Mouse (Mus musculus) monocyte, adult 5-6 weeks (primary cell): ENCODE data around the gene Mthfr. TPM values are rescaled to one million over a fixed set of nuclear protein-coding genes. Genes with fewer than 3 reads are reported as not detected.

Experiments
- ATAC-seq: fragments of 153-309, 156-312 bp; replicated peaks from 2 replicates; pipeline ENCODE4 v1.8.0; 2017; ENCODE audit warnings: mild to moderate bottlenecking; ENCODE audit not compliant: low TSS enrichment, insufficient number of reproducible peaks, severe bottlenecking, poor library complexity, low FRiP score
- total RNA-seq: library from RNA; stranded (forward); fragments of 200-1000, 200-491, 200-594 nt; gene quantifications from 3 replicates; pipeline ENCODE4 v1.2.3, GENCODE M21; 2017

Mthfr gene
- total RNA-seq, 1 experiment from 2014 or later, result 8.7 TPM

- ATAC-seq, result no peak
Measured at GRCm38 (mm10) chr4:148058218-148058819, 19.4 kb downstream of the Mthfr start.

DNA sequence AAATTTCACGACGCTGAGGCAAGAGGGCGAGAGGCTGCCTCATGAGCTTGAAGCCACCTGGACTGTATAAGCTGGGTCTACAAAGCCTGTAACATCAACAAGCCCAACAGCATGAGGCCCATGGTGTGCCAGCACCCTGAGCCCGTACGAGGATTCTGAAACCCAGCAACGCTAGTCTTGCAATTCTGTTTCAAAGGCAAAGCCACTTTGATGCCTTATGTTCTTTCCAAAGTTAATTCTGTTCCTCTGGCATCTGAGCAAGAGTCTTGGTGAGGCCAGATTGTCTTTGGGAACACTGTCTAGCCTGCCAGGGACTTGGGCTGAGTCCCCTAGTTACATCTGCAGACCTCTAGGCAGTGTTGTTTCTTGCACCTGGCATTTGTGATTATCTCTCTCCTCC, 20.1 kb downstream of the Mthfr start:
- no peak for ATAC-seq

GRCm38 (mm10) chr4:148060120-148061085, 21.5 kb downstream of the Mthfr start:
- ATAC-seq, result 0 out of 2 replicates have a peak, but pooled peaks have one; percentile 29

GRCm38 (mm10) chr4:148061086-148061480, 22.2 kb downstream of the Mthfr start:
- ATAC-seq, result no peak

GRCm38 (mm10) chr4:148065702-148066400, 27.0 kb downstream of the Mthfr start:
- ATAC-seq, result no peak

DNA sequence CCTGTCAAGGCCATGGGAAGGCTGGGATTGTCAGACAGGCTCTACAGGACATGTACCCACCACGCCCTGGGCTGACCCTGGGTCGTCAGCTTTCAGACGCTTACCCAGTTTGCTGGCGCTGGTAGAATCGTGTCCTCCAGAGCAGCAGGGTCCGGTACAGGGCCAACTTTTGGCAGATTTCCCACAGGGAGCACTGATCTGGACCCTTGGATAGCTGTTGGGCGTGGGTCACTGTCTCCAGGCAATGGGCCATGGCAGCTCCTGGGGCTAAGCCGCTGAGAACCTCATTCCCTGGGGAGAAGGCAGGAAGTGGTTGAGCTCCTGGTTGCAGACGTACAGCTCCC, 27.5 kb downstream of the Mthfr start:
- ATAC-seq, result no peak

GRCm38 (mm10) chr4:148067346-148067745, 28.5 kb downstream of the Mthfr start:
- no peak for ATAC-seq

- no peak for ATAC-seq
Measured at GRCm38 (mm10) chr4:148069602-148070218, 30.8 kb downstream of the Mthfr start.

DNA sequence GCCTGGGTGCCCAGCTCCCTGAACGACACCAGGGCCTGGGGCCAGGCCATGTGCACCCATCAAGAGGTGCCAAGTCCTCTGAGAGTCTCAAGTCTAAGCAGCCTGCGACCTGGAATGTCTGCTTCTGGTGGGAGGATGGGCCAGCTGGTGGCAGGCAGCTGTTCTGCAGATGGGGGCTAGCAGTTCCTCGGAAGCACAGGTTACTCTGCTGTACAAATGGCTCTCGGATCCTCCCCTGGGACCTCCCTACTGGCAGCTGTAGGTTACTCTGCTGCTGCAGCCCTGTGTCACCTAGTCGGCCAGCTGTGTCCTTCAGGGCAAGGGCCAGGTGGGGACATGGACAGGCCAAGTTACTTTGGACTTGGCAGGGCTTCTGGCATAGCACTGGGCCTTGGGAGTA, 32.6 kb downstream of the Mthfr start:
- ATAC-seq, result no peak

- no peak for ATAC-seq
Measured at GRCm38 (mm10) chr4:148074521-148075189, 35.8 kb downstream of the Mthfr start.

- peak; percentile 74; the same call in 1 of the 2 replicates for ATAC-seq
Measured at GRCm38 (mm10) chr4:148075259-148075658, 36.4 kb downstream of the Mthfr start.

DNA sequence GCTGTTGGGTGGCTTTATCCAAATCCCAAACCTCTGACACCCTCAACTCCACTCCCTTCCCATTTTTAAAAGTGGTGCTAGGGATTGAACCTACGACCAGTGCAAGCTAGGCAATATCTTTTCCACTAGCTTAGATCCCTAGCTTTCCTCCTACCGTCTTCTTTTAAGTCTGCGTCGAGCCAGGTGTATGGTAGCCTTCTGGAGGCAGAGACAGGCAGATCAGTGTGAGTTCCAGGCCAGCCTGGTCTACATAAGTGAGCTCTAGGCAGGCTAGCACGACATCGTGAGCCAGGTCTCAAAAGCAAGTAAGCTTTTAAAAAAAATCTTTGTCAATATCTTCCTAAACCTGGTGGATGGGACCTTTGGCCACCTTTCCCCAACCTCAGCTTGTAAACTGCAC, 37.0 kb downstream of the Mthfr start:
- ATAC-seq, result no peak

- no peak for ATAC-seq
Measured at GRCm38 (mm10) chr4:148079212-148079611, 40.3 kb downstream of the Mthfr start.

DNA sequence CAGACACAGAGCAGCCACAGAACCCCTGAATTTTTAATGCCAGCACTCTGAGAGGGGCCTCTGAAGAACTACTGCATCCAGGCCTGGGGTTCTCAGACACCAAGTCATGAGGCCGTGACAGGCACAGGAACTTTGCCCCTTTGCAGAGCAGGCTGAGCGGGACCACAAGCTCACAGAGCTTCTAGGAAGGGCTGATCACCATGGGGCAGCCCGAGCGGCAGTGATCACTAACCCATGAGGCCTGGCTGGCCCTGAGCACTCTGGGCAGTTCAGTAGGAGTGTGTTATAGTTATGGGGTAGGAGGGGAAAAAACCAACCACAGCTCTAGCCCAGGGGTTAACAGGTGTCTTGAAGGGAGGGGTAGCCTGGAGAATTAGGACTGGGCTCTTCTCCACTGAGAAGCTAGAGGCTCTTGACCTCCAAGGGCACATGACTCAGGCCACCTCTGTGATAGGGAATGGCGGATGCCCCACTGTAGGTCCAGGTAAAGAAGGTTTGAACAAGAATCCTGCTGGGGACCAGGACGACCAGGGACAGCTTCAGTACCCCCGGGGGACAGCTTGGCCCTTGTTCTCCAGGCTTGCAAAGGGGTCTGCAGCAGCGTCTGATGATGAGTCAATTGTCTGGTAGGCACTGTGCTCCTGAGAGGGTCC, 41.2 kb downstream of the Mthfr start:
- no peak for ATAC-seq

GRCm38 (mm10) chr4:148080597-148080973, 41.7 kb downstream of the Mthfr start:
- ATAC-seq, result no peak

GRCm38 (mm10) chr4:148081201-148081600, 42.3 kb downstream of the Mthfr start:
- no peak for ATAC-seq

- no peak; the same call in 1 of the 2 replicates for ATAC-seq
Measured at GRCm38 (mm10) chr4:148082257-148083044, 43.6 kb downstream of the Mthfr start.
